In genomic region chr8:121134512-121134911, GRCm38 (mm10) we compare ENCODE assay signal across 24 mouse cellular contexts. TPM values are rescaled to one million over a fixed set of nuclear protein-coding genes. Genes with fewer than 3 reads are reported as not detected.
DNase-seq lines count a peak whose midpoint lies in the region; ATAC-seq and TF ChIP-seq lines count a peak whose summit lies in the region.
"Had no signal": no experiment of that assay in that cellular context is flagged by ENCODE, and none has a peak within 500 bp of the region (broad histone marks: within the 10 kb centered on the region; RNA-seq: fewer than 3 reads in every experiment).

No protein-coding gene starts in this region.

- no peaks in the 10 kb centered on the region for H3K36me3 ChIP-seq in midbrain, embryonic 11.5 days (ENCODE audit: control insufficient read depth, insufficient read depth, low read length)
- no peaks in the 10 kb centered on the region for H3K36me3 ChIP-seq in midbrain, postnatal 0 days (ENCODE audit: insufficient read depth, low read length)
- H3K36me3 ChIP-seq: embryonic facial prominence, embryonic 12.5 days; forebrain, embryonic 10.5 days; forebrain, embryonic 12.5 days; G1E had no signal

- TF ChIP-seq CTCF in midbrain, postnatal 0 days (IDR thresholded peaks at IDR 0.05) = no peak
- TF ChIP-seq CTCF in embryonic fibroblast, embryonic 13.5 days (IDR thresholded peaks at IDR 0.05; ENCODE audit: borderline replicate concordance, insufficient read depth, low read length) = no peak

- ATAC-seq in midbrain, embryonic 11.5 days (ENCODE audit: low FRiP score) = no peak
- no peak for ATAC-seq in midbrain, postnatal 0 days (ENCODE audit: low FRiP score)
- ATAC-seq: activated CD4-positive, CD25-positive, alpha-beta regulatory T cell, adult 4 months; CD4-positive, CD25-positive, alpha-beta regulatory T cell, adult 4 months; forebrain, embryonic 14.5 days; forebrain, embryonic 16.5 days had no signal

- peaks cover 25% of the 10 kb centered on the region for H3K27me3 ChIP-seq in midbrain, embryonic 11.5 days (ENCODE audit: control insufficient read depth, insufficient read depth, low read length)
- peaks cover 28% of the 10 kb centered on the region for H3K27me3 ChIP-seq in midbrain, postnatal 0 days (ENCODE audit: insufficient read depth, low read length)

- no peak overlapping the region for H3K4me2 ChIP-seq in midbrain, embryonic 11.5 days
- no peak overlapping the region for H3K4me2 ChIP-seq in midbrain, postnatal 0 days (ENCODE audit: low read depth, low read length, poor library complexity, severe bottlenecking)
- H3K4me2 ChIP-seq: embryonic facial prominence, embryonic 12.5 days; forebrain, embryonic 12.5 days had no signal

- no peak overlapping the region for H3K27ac ChIP-seq in midbrain, embryonic 11.5 days (ENCODE audit: low read depth, low read length)
- no peak overlapping the region for H3K27ac ChIP-seq in midbrain, postnatal 0 days (ENCODE audit: low read depth, low read length)
- peak overlapping the region; percentile 9; the same call in 1 of the 2 replicates for H3K27ac ChIP-seq in embryonic fibroblast, embryonic 13.5 days (ENCODE audit: insufficient read depth, low read length)
- H3K27ac ChIP-seq: embryonic facial prominence, embryonic 10.5 days; embryonic facial prominence, embryonic 12.5 days; forebrain, embryonic 10.5 days; forebrain, embryonic 12.5 days had no signal

- H3K9ac ChIP-seq in midbrain, embryonic 11.5 days (ENCODE audit: low read length) = no peak overlapping the region
- H3K9ac ChIP-seq in midbrain, postnatal 0 days (replicated peaks; ENCODE audit: low read length, poor library complexity, severe bottlenecking) = no peak overlapping the region
- H3K9ac ChIP-seq: embryonic facial prominence, embryonic 12.5 days; forebrain, embryonic 12.5 days had no signal

- no peak for TF ChIP-seq POLR2A in embryonic fibroblast, embryonic 13.5 days (IDR thresholded peaks at IDR 0.05; ENCODE audit: low read depth, low read length)

- no peak overlapping the region for H3K4me3 ChIP-seq in midbrain, embryonic 11.5 days (ENCODE audit: low read depth, low read length)
- no peak overlapping the region for H3K4me3 ChIP-seq in midbrain, postnatal 0 days (ENCODE audit: low read depth, low read length)
- no peak overlapping the region for H3K4me3 ChIP-seq in embryonic fibroblast, embryonic 13.5 days (ENCODE audit: insufficient read depth, low read length)
- H3K4me3 ChIP-seq: embryonic facial prominence, embryonic 10.5 days; embryonic facial prominence, embryonic 12.5 days; erythroblast, embryonic 14.5 days; forebrain, embryonic 10.5 days; forebrain, embryonic 12.5 days had no signal

- 84% methylated on average over 11 of the region's 11 CpGs for WGBS in midbrain, embryonic 11.5 days
- WGBS in midbrain, postnatal 0 days = 91% methylated on average over 11 of the region's 11 CpGs

- peak; percentile 85 for DNase-seq in midbrain, embryonic 11.5 days (ENCODE audit: low spot score, missing footprints)
- DNase-seq in midbrain, postnatal 0 days (ENCODE audit: low spot score) = no peak
- no peak for DNase-seq in natural killer cell, adult 2 months (ENCODE audit: low spot score in 2 of 2)
- DNase-seq in spleen, postnatal 36 days (ENCODE audit: low spot score in 2 of 2) = no peak
- DNase-seq: adrenal gland, adult 8-10 months; adrenal gland, postnatal 14 days; adrenal gland, postnatal 36 days; cerebellum, adult 11-12 months; cerebellum, adult 2 months; cerebellum, adult 9-10 months; cerebellum, postnatal 10 days; cerebellum, postnatal 25 days had no signal

- H3K9me3 ChIP-seq in midbrain, embryonic 11.5 days (ENCODE audit: control insufficient read depth, low read length) = peaks cover 3% of the 10 kb centered on the region; the same call in 1 of the 2 replicates
- H3K9me3 ChIP-seq in midbrain, postnatal 0 days (ENCODE audit: low read length) = no peaks in the 10 kb centered on the region

- no peaks in the 10 kb centered on the region for H3K4me1 ChIP-seq in midbrain, embryonic 11.5 days (ENCODE audit: control insufficient read depth, insufficient read depth, low read length)
- H3K4me1 ChIP-seq in midbrain, postnatal 0 days (ENCODE audit: insufficient read depth, low read length) = no peaks in the 10 kb centered on the region
- H3K4me1 ChIP-seq in embryonic fibroblast, embryonic 13.5 days (ENCODE audit: control insufficient read depth, insufficient read depth, low read length) = 0 out of 2 replicates have a peak, but pooled peaks cover 3% of the 10 kb centered on the region
- H3K4me1 ChIP-seq: forebrain, embryonic 10.5 days; forebrain, embryonic 12.5 days had no signal

RNA-seq across cellular contexts. Expression of gene Foxl1, which starts 6.8 kb away (rescaled TPM):
- polyA plus RNA-seq in midbrain, embryonic 11.5 days (2014; fragmentation: Nextera tagmentation; extraction: Ambion mirVana) = 0.46 and 0.79 TPM in 2 replicates
- total RNA-seq in midbrain, postnatal 0 days (2014; rRNA removed) = 0.09 and 0.22 TPM in 2 replicates
- polyA plus RNA-seq in midbrain, postnatal 0 days (2015; fragmentation: Nextera tagmentation; extraction: Ambion mirVana) = 0.12 and 0.20 TPM in 2 replicates
- polyA plus RNA-seq in embryonic fibroblast, embryonic 13.5 days (2011; ENCODE audit: insufficient read length, low read depth, missing spikeins) = 1.1 and 2.0 TPM in 2 replicates
- total RNA-seq: G1E had no signal
- polyA plus RNA-seq: activated CD4-positive, CD25-positive, alpha-beta regulatory T cell, adult 4 months; CD4-positive, CD25-positive, alpha-beta regulatory T cell, adult 4 months; cerebellum, adult 2 months; erythroblast, embryonic 14.5 days; G1E had no signal

RNA-seq across cellular contexts. Expression of gene Foxc2, which starts 18.5 kb away (rescaled TPM):
- 7.0 and 7.1 TPM in 2 replicates for polyA plus RNA-seq in midbrain, embryonic 11.5 days (2014; fragmentation: Nextera tagmentation; extraction: Ambion mirVana)
- 7.6 and 10.9 TPM in 2 replicates for total RNA-seq in midbrain, postnatal 0 days (2014; rRNA removed)
- polyA plus RNA-seq in midbrain, postnatal 0 days (2015; fragmentation: Nextera tagmentation; extraction: Ambion mirVana) = 2.6 and 2.8 TPM in 2 replicates
- 14.6 and 18.1 TPM in 2 replicates for polyA plus RNA-seq in embryonic fibroblast, embryonic 13.5 days (2011; ENCODE audit: insufficient read length, low read depth, missing spikeins)
- total RNA-seq: CH12.LX, G1E had no signal
- polyA plus RNA-seq: activated CD4-positive, CD25-positive, alpha-beta regulatory T cell, adult 4 months; CD4-positive, CD25-positive, alpha-beta regulatory T cell, adult 4 months; erythroblast, embryonic 14.5 days had no signal

RNA-seq across cellular contexts. Expression of gene Mthfsd, which starts 26.3 kb away (rescaled TPM):
- polyA plus RNA-seq in midbrain, embryonic 11.5 days (2014; fragmentation: Nextera tagmentation; extraction: Ambion mirVana) = 47.4 and 50.4 TPM in 2 replicates
- total RNA-seq in midbrain, postnatal 0 days (2014; rRNA removed) = 53.4 and 67.1 TPM in 2 replicates
- polyA plus RNA-seq in midbrain, postnatal 0 days (2015; fragmentation: Nextera tagmentation; extraction: Ambion mirVana) = 34.6 and 37.2 TPM in 2 replicates
- polyA plus RNA-seq in embryonic fibroblast, embryonic 13.5 days (2011; ENCODE audit: insufficient read length, low read depth, missing spikeins) = 58.3 and 63.3 TPM in 2 replicates

RNA-seq across cellular contexts. Expression of gene Foxf1, which starts 50.3 kb away (rescaled TPM):
- polyA plus RNA-seq in midbrain, embryonic 11.5 days (2014; fragmentation: Nextera tagmentation; extraction: Ambion mirVana) = 0.17 and 0.20 TPM in 2 replicates
- total RNA-seq in midbrain, postnatal 0 days (2014; rRNA removed) = 0.71 and 3.5 TPM in 2 replicates
- polyA plus RNA-seq in midbrain, postnatal 0 days (2015; fragmentation: Nextera tagmentation; extraction: Ambion mirVana) = 1.5 and 1.6 TPM in 2 replicates
- 6.9 TPM in 2 replicates for polyA plus RNA-seq in embryonic fibroblast, embryonic 13.5 days (2011; ENCODE audit: insufficient read length, low read depth, missing spikeins)
- total RNA-seq: CH12.LX had no signal
- polyA plus RNA-seq: activated CD4-positive, CD25-positive, alpha-beta regulatory T cell, adult 4 months; erythroblast, embryonic 14.5 days; G1E had no signal
